Mouse (Mus musculus) granulocyte monocyte progenitor cell, adult 5-6 weeks (primary cell): Measurements from ENCODE around the gene Pde4b. TPM values are rescaled to one million over a fixed set of nuclear protein-coding genes. Genes with fewer than 3 reads are reported as not detected.

ENCODE experiments used
- ATAC-seq: replicated peaks from 2 replicates; pipeline ENCODE4 v1.8.0; 2016; ENCODE audit warnings: mild to moderate bottlenecking, moderate TSS enrichment, inconsistent platforms; ENCODE audit not compliant: poor library complexity, severe bottlenecking
- total RNA-seq, 2 experiments: library from RNA; stranded (forward) in 1 of 2; stranded (reverse) in 1 of 2; fragments of 200-712, 200-1000 nt in 1 of 2; fragments of >200 nt in 1 of 2; fragmentation: Nextera tagmentation in 1 of 2; gene quantifications; 2 replicates each; pipeline ENCODE4 v1.2.3; 2014 to 2017

Gene Pde4b
- total RNA-seq, 2 experiments from 2014 or later: 6.1 to 10.3 TPM

- ATAC-seq: peak; percentile 74
Observed at GRCm38 (mm10) chr4:102172711-102173213, 85.4 kb downstream of the Pde4b start.

- ATAC-seq: no peak
Observed at GRCm38 (mm10) chr4:102175985-102176384, 88.6 kb downstream of the Pde4b start.

GRCm38 (mm10) chr4:102177258-102177657, 89.9 kb downstream of the Pde4b start:
- no peak for ATAC-seq

GRCm38 (mm10) chr4:102186888-102187287, 99.5 kb downstream of the Pde4b start:
- ATAC-seq: no peak

GRCm38 (mm10) chr4:102197707-102198106, 110.4 kb downstream of the Pde4b start:
- no peak for ATAC-seq

GRCm38 (mm10) chr4:102209773-102210172, 122.4 kb downstream of the Pde4b start:
- ATAC-seq: no peak

- peak; percentile 75 for ATAC-seq
Observed at GRCm38 (mm10) chr4:102226700-102227099, 139.4 kb downstream of the Pde4b start.

GRCm38 (mm10) chr4:102228953-102229586, 141.7 kb downstream of the Pde4b start:
- ATAC-seq: peak; percentile 54

GRCm38 (mm10) chr4:102230898-102231297, 143.6 kb downstream of the Pde4b start:
- ATAC-seq: no peak

- ATAC-seq: peak; percentile 77
Observed at GRCm38 (mm10) chr4:102233633-102234032, 146.3 kb downstream of the Pde4b start.

- ATAC-seq: no peak
Observed at GRCm38 (mm10) chr4:102235151-102235550, 147.8 kb downstream of the Pde4b start.

GRCm38 (mm10) chr4:102239102-102239501, 151.8 kb downstream of the Pde4b start:
- no peak for ATAC-seq

GRCm38 (mm10) chr4:102239657-102240390, 152.5 kb downstream of the Pde4b start:
- ATAC-seq: no peak

- peak; percentile 76 for ATAC-seq
Observed at GRCm38 (mm10) chr4:102240754-102241427, 153.5 kb downstream of the Pde4b start.

GRCm38 (mm10) chr4:102253994-102254393, 166.7 kb downstream of the Pde4b start:
- ATAC-seq: no peak

- peak; percentile 46; the same call in 1 of the 2 replicates for ATAC-seq
Observed at GRCm38 (mm10) chr4:102254466-102255294, 167.3 kb downstream of the Pde4b start.

GRCm38 (mm10) chr4:102255295-102255670, 167.9 kb downstream of the Pde4b start:
- ATAC-seq: no peak

GRCm38 (mm10) chr4:102256170-102256960, 169.0 kb downstream of the Pde4b start:
- no peak for ATAC-seq

GRCm38 (mm10) chr4:102260216-102260615, 172.9 kb downstream of the Pde4b start:
- no peak for ATAC-seq
